Mouse (Mus musculus): ENCODE measurements around the gene Stxbp5. TPM values are rescaled to one million over a fixed set of nuclear protein-coding genes. Genes with fewer than 3 reads are reported as not detected.

Gene Stxbp5
- total RNA-seq, 1 experiment, result 4.4 TPM

GRCm38 (mm10) chr10:9866793-9867579 lies 33.9 kb downstream of the Stxbp5 start:
- Histone ChIP-seq H3K4me1 (ENCODE audit: control insufficient read depth in 2 of 2, insufficient read depth in 2 of 2, low read length in 2 of 2, poor library complexity in 1 of 2) (no peaks in the 10 kb centered on the region), H3K9ac (ENCODE audit: insufficient read depth, low read depth, low read length, poor library complexity, severe bottlenecking) (no peak overlapping the region), H3K36me3 (ENCODE audit: control insufficient read depth, insufficient read depth, low read length, poor library complexity, severe bottlenecking) (no peaks in the 10 kb centered on the region), H3K4me3 (ENCODE audit: insufficient read depth in 1 of 2, low read depth in 1 of 2, low read length in 2 of 2, poor library complexity in 1 of 2, severe bottlenecking in 1 of 2) (no peak overlapping the region), H3K9me3 (ENCODE audit: control insufficient read depth, insufficient read depth, low read depth, low read length) (no peaks in the 10 kb centered on the region), H3K27ac (ENCODE audit: insufficient read depth, low read depth, low read length, poor library complexity, severe bottlenecking) (no peak overlapping the region)
- in situ Hi-C loops (cut with MboI; ENCODE audit: low sequenced_read_pairs in 2 of 2, unreplicated experiment in 2 of 2), result no loop called here
- DNase-seq (ENCODE audit: low read depth, low spot score), result no peak
- TF ChIP-seq HCFC1 (IDR thresholded peaks at IDR 0.05; ENCODE audit: borderline replicate concordance, insufficient read depth, low read length), result no peak
- TF ChIP-seq ZNF384 (IDR thresholded peaks at IDR 0.05; ENCODE audit: low read depth, low read length), result no peak
- no peak for TF ChIP-seq ZC3H11A (IDR thresholded peaks at IDR 0.05; ENCODE audit: borderline replicate concordance, low read depth, low read length)
- TF ChIP-seq CHD2 (IDR thresholded peaks at IDR 0.05; ENCODE audit: low read depth, low read length), result no peak
- TF ChIP-seq MAFK (IDR thresholded peaks at IDR 0.05; ENCODE audit: insufficient read depth, low read depth, low read length), result no peak

DNA sequence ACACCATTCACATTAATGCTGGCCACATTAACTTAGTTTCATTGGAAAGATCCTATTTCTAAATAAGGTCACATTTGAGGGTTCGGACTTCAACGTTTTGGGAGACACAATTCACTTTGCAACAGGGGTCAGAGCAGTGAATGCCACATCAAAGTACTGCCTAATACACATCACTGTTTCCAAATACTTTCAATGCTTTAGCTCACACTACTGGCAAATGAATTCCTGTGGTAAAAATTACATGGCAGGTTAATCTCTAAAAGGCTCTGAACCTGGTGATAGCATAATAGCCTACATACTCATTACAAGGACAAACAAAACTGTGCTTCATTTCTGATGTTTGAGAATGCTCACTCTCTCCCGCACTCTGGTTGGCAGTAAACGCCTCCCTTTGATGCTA lies 40.9 kb downstream of the Stxbp5 start:
- in situ Hi-C loops (cut with MboI; ENCODE audit: low sequenced_read_pairs in 2 of 2, unreplicated experiment in 2 of 2), result no loop called here
- TF ChIP-seq ZC3H11A (IDR thresholded peaks at IDR 0.05; ENCODE audit: borderline replicate concordance, low read depth, low read length) (no peak), ZNF384 (IDR thresholded peaks at IDR 0.05; ENCODE audit: low read depth, low read length) (no peak), MAFK (IDR thresholded peaks at IDR 0.05; ENCODE audit: insufficient read depth, low read depth, low read length) (no peak), CHD2 (IDR thresholded peaks at IDR 0.05; ENCODE audit: low read depth, low read length) (no peak), HCFC1 (IDR thresholded peaks at IDR 0.05; ENCODE audit: borderline replicate concordance, insufficient read depth, low read length) (no peak)
- no peak for DNase-seq (ENCODE audit: low read depth, low spot score)
- no peak overlapping the region for H3K4me3 ChIP-seq (ENCODE audit: insufficient read depth in 1 of 2, low read depth in 1 of 2, low read length in 2 of 2, poor library complexity in 1 of 2, severe bottlenecking in 1 of 2)
- H3K9me3 ChIP-seq (ENCODE audit: control insufficient read depth, insufficient read depth, low read depth, low read length), result no peaks in the 10 kb centered on the region
- no peak overlapping the region for H3K27ac ChIP-seq (ENCODE audit: insufficient read depth, low read depth, low read length, poor library complexity, severe bottlenecking)
- H3K36me3 ChIP-seq (ENCODE audit: control insufficient read depth, insufficient read depth, low read length, poor library complexity, severe bottlenecking), result no peaks in the 10 kb centered on the region; the same call in 1 of the 2 replicates
- H3K4me1 ChIP-seq (ENCODE audit: control insufficient read depth in 2 of 2, insufficient read depth in 2 of 2, low read length in 2 of 2, poor library complexity in 1 of 2), result no peaks in the 10 kb centered on the region
- H3K9ac ChIP-seq (ENCODE audit: insufficient read depth, low read depth, low read length, poor library complexity, severe bottlenecking), result no peak overlapping the region

- no peaks in the 10 kb centered on the region; the same call in 1 of the 2 replicates for H3K36me3 ChIP-seq (ENCODE audit: control insufficient read depth, insufficient read depth, low read length, poor library complexity, severe bottlenecking)
- no peak for DNase-seq (ENCODE audit: low read depth, low spot score)
- H3K4me3 ChIP-seq (ENCODE audit: insufficient read depth in 1 of 2, low read depth in 1 of 2, low read length in 2 of 2, poor library complexity in 1 of 2, severe bottlenecking in 1 of 2), result no peak overlapping the region
- no peaks in the 10 kb centered on the region for H3K9me3 ChIP-seq (ENCODE audit: control insufficient read depth, insufficient read depth, low read depth, low read length)
- in situ Hi-C loops (cut with MboI; ENCODE audit: low sequenced_read_pairs in 2 of 2, unreplicated experiment in 2 of 2), result no loop called here
- H3K4me1 ChIP-seq (ENCODE audit: control insufficient read depth in 2 of 2, insufficient read depth in 2 of 2, low read length in 2 of 2, poor library complexity in 1 of 2), result no peaks in the 10 kb centered on the region
- TF ChIP-seq HCFC1 (IDR thresholded peaks at IDR 0.05; ENCODE audit: borderline replicate concordance, insufficient read depth, low read length), result no peak
- no peak for TF ChIP-seq CHD2 (IDR thresholded peaks at IDR 0.05; ENCODE audit: low read depth, low read length)
- TF ChIP-seq ZNF384 (IDR thresholded peaks at IDR 0.05; ENCODE audit: low read depth, low read length), result no peak
- H3K27ac ChIP-seq (ENCODE audit: insufficient read depth, low read depth, low read length, poor library complexity, severe bottlenecking), result no peak overlapping the region
- H3K9ac ChIP-seq (ENCODE audit: insufficient read depth, low read depth, low read length, poor library complexity, severe bottlenecking), result no peak overlapping the region
Observed at GRCm38 (mm10) chr10:9859476-9859875, 41.4 kb downstream of the Stxbp5 start.

DNA sequence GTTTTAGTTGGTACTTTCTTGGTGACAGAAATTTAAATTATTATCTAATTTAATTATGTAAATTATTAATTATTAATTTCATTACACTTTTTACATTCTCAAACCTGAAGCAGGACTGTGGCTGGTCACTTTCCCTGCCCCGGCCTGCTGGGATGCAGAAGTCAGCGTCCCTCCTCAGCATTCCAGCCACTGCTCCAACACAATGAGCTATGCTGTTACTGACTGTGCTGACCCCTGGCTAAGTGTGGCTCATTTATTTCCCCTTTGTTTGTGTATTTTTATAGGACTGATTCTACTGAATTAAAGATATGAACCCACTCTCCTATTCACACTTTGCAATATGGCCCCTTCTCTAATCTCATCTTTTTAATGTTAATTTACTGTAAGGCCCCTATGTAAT lies 43.0 kb downstream of the Stxbp5 start:
- Histone ChIP-seq H3K4me1 (ENCODE audit: control insufficient read depth in 2 of 2, insufficient read depth in 2 of 2, low read length in 2 of 2, poor library complexity in 1 of 2) (no peaks in the 10 kb centered on the region), H3K4me3 (ENCODE audit: insufficient read depth in 1 of 2, low read depth in 1 of 2, low read length in 2 of 2, poor library complexity in 1 of 2, severe bottlenecking in 1 of 2) (no peak overlapping the region), H3K36me3 (ENCODE audit: control insufficient read depth, insufficient read depth, low read length, poor library complexity, severe bottlenecking) (no peaks in the 10 kb centered on the region; the same call in 1 of the 2 replicates), H3K27ac (ENCODE audit: insufficient read depth, low read depth, low read length, poor library complexity, severe bottlenecking) (no peak overlapping the region), H3K9me3 (ENCODE audit: control insufficient read depth, insufficient read depth, low read depth, low read length) (peaks cover 2% of the 10 kb centered on the region; the same call in 1 of the 2 replicates), H3K9ac (ENCODE audit: insufficient read depth, low read depth, low read length, poor library complexity, severe bottlenecking) (no peak overlapping the region)
- in situ Hi-C loops (cut with MboI; ENCODE audit: low sequenced_read_pairs in 2 of 2, unreplicated experiment in 2 of 2), result no loop called here
- no peak for TF ChIP-seq ZC3H11A (IDR thresholded peaks at IDR 0.05; ENCODE audit: borderline replicate concordance, low read depth, low read length)
- no peak for TF ChIP-seq ZNF384 (IDR thresholded peaks at IDR 0.05; ENCODE audit: low read depth, low read length)
- no peak for TF ChIP-seq HCFC1 (IDR thresholded peaks at IDR 0.05; ENCODE audit: borderline replicate concordance, insufficient read depth, low read length)
- no peak for TF ChIP-seq CHD2 (IDR thresholded peaks at IDR 0.05; ENCODE audit: low read depth, low read length)
- TF ChIP-seq MAFK (IDR thresholded peaks at IDR 0.05; ENCODE audit: insufficient read depth, low read depth, low read length), result no peak
- DNase-seq (ENCODE audit: low read depth, low spot score), result no peak

All from ES-E14 (cell line).